Mouse (Mus musculus) fat pad, adult 2 months (tissue): ENCODE measurements around the gene Nr3c2.

ENCODE experiments used
- DNase-seq: peaks from one replicate; pipeline ENCODE4 v3.0.0-alpha.2; 2011; ENCODE audit warnings: low read depth, low spot score; ENCODE audit errors: extremely low read depth

The Nr3c2 gene

DNA sequence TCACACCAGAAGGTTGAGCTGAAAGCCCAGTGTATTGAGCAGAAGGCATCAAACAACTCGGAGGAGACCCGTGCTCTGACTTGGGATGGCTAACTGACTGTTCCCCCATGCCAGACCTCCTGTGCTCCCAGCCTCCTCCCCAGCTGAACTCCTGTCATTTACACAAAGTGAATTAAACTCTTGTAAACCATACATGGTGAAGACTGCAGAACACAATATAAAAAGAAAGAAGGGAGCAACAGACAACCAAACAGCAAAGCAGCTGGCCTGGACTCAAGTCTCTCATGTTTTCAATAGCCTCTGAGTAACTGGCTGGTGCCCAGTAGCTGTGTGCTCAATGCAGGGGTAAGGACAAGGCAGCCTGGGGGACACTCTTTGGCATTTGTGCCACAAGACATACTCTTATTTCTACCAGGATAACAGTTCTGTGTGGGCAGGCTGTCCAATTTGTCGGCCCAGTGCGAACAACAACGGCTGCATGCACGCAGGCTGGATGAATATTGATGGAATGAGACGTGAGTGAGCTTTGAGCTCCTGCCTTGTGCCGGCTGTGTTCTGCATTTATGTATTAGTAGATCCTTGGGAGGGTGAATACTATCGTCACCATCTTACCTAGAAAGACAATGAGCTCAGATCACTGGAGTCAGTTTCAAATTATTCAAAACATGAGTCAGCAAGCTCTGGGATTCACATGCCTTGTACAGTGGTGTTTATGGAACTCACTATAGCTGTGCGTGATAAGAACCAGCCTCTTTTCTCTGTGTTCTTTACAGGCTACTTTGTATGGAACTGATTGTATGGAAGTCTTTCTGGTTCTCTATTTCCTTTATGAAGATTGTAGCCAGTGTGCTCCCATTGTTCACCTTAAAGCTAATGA lies 152.4 kb downstream of the Nr3c2 start:
- DNase-seq = no peak

- DNase-seq = no peak
Observed at GRCm38 (mm10) chr8:77055492-77056021, 156.3 kb downstream of the Nr3c2 start.

GRCm38 (mm10) chr8:77056853-77057252 lies 157.6 kb downstream of the Nr3c2 start:
- DNase-seq = no peak

- DNase-seq = no peak
Observed at GRCm38 (mm10) chr8:77082687-77083086, 183.4 kb downstream of the Nr3c2 start.

- no peak for DNase-seq
Observed at GRCm38 (mm10) chr8:77086036-77086435, 186.8 kb downstream of the Nr3c2 start.

GRCm38 (mm10) chr8:77096721-77097120 lies 197.5 kb downstream of the Nr3c2 start:
- DNase-seq = no peak

- no peak for DNase-seq
Observed at GRCm38 (mm10) chr8:77098101-77098500, 198.9 kb downstream of the Nr3c2 start.

GRCm38 (mm10) chr8:77100370-77100769 lies 201.1 kb downstream of the Nr3c2 start:
- no peak for DNase-seq

DNA sequence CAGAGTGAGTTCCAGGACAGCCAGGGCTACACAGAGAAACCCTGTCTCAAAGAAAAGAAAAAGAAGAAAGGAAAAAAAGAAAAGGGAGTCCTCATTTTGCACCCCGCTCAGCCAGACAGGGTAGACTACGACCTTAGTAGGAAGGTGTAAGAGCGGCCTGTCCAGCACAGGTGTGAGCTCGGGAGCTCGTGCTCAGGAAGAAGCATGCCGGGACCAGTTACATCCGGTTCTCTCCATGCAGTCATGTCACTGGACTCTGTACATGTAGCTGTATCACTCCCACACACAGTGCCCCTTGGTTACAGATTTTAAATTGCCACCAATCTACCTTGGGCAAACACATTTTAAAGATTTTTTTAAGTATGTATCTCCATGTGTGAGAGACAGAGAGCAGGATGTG lies 203.6 kb downstream of the Nr3c2 start:
- DNase-seq = no peak

- DNase-seq = no peak
Observed at GRCm38 (mm10) chr8:77112719-77113118, 213.5 kb downstream of the Nr3c2 start.

- DNase-seq = no peak
Observed at GRCm38 (mm10) chr8:77114769-77115168, 215.5 kb downstream of the Nr3c2 start.

DNA sequence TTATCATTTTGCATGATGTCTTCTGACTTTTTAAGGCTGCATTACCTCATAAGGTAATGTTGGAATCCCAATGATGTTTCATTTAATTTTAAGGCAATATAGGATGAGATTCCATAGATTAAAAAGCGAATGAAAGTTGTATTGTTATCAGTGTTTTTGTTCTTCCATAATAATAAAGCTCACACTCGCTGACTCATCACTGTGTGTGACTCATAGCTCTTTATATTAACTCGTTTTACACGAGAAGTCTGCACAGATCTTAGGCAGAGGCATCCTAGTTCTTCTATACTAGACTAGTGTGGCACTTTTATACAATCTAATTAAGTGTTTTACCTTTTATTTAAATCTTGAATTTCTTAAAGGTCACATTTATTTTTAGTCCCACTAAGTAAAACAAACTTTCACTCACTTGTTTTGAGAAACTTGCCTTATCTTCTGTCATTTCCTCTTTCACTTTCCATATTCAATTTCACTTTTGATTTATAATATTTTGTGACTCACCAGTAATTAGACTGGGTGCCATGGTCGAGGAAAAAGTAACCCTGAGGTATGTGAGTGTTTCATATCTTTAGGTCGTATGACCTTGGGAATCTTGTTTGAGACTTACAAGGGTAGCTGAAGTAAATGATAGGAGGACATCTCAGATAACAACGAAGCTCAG lies 217.3 kb downstream of the Nr3c2 start:
- no peak for DNase-seq

GRCm38 (mm10) chr8:77120810-77121570 lies 221.7 kb downstream of the Nr3c2 start:
- DNase-seq = no peak

GRCm38 (mm10) chr8:77121571-77121890 lies 222.3 kb downstream of the Nr3c2 start:
- no peak for DNase-seq

DNA sequence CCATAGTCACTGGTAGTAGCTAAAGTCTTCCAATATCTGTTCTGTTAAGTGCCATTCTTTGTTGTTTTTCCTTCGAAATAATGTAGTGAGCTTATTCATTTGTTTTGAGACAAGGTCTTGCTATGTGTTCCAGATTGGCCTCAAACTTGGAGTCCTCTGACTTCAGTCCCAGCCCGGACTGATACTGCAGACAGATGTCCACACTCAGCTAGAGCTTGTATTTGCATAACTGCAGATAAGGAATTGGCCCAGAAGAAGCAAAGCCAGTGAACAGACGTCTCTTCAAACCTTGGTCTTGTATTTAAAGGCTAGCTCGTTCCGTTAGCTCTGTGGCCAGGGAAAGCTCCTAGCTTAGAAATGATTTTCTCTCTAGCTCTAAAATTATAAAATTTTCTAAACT lies 223.1 kb downstream of the Nr3c2 start:
- no peak for DNase-seq

DNA sequence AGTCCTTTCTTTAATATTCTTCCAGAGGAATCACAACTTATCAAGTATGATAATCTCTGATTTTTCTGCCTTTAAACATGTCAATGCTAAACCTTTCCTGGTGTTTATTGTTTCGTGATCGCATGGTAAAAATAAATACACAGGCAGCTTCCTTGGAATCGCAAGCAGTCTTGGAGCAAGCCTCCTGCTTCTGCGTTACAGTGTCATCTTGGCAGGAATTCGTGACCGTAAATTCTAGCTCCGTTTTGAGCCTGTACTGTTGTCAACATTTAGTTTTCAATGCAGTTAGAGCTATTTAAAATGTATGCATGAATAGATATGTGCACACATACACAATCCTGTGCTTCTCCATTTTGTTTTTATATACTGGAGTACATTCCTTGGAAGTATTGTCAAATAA lies 226.5 kb downstream of the Nr3c2 start:
- no peak for DNase-seq

GRCm38 (mm10) chr8:77128006-77128405 lies 228.8 kb downstream of the Nr3c2 start:
- no peak for DNase-seq

DNA sequence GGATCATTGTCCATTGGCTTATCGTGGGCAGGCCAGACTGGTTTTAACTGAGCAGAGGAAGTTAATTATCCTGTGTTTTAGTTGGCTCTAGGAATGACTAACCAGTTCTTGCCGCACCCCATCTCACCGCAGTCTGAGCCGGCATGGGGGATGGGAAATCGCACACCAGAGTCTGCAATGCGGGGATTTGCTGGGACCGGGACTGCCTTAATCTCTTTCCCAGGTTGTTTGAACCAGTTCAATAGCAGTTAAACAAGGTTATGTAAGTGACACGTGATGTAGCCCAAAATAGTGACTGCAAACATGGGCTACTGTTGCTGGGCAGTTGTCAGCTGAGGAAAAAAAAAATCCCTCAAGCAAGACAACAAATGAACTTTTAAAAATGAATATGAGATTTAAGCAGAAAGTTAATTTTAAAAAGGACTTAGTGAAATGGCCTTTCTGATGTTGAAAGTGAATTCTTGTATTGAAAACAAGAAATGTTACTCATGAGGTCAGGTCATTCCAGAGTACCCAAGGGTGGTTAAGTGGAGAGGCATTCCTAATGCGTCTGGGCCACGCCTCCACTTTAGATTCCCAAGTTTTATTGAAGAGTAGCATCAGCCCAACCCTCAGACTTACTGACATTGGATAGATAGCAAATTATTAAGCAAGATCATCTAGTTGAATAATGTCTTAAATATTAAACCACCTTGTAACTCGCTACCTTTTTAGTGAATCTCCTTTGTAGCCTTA lies 233.8 kb downstream of the Nr3c2 start:
- peak; percentile 62 for DNase-seq

- DNase-seq = no peak
Observed at GRCm38 (mm10) chr8:77133797-77134385, 234.6 kb downstream of the Nr3c2 start.

GRCm38 (mm10) chr8:77145285-77145684 lies 246.0 kb downstream of the Nr3c2 start:
- DNase-seq = no peak
